Mouse (Mus musculus) ovary, postnatal 36 days (tissue): ENCODE results near the gene Bmp2k.

ENCODE experiments used
- DNase-seq: peaks from one replicate; pipeline ENCODE4 v3.0.0; 2022; ENCODE audit warnings: low spot score, mixed read lengths

Bmp2k gene

GRCm38 (mm10) chr5:96972474-96973130 lies 24.9 kb upstream of the Bmp2k start:
- no peak for DNase-seq

DNA sequence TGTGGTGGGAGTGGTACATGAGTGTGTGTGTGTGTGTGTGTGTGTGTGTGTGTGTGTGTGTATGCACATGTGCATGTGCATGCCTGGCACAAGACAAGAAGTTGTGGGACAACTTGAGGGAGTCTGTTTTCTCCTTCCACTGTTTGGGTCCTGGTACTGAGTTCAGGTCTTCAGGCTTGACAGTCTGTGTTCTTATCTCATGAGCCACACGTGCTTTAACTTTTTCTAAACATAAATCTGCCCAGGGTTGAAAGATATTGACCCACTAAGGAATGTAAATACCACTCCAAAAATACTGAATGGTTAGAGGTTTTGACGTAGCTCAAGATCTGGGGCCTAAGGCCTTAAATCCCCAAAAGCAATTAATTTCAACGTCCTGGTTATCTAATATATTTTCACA lies 23.8 kb upstream of the Bmp2k start:
- no peak for DNase-seq

- no peak for DNase-seq
These were observed 22.8 kb upstream of the Bmp2k start for GRCm38 (mm10) chr5:96974661-96975060.

DNA sequence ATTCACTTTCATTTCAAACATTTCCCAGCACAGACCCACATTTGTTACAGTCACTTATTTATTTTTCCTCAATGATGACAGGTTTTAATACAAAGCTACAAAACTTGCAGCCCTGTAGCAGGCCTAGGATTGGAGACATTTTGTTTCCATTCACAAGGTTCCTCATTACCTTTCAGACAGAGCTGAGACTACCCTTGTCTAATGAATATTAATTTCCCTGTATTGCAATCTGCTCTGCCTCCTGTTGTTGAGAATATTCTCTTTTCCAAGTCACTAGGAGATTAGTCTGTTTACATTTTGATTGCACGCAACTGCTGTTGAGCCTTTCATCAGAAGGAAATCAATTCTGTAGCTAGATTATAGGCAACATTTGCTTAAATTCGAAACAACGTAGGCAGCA lies 22.4 kb upstream of the Bmp2k start:
- DNase-seq, result no peak

- DNase-seq, result no peak
These were observed 21.3 kb upstream of the Bmp2k start for GRCm38 (mm10) chr5:96976150-96976549.

GRCm38 (mm10) chr5:96979296-96980007 lies 18.0 kb upstream of the Bmp2k start:
- no peak for DNase-seq

DNA sequence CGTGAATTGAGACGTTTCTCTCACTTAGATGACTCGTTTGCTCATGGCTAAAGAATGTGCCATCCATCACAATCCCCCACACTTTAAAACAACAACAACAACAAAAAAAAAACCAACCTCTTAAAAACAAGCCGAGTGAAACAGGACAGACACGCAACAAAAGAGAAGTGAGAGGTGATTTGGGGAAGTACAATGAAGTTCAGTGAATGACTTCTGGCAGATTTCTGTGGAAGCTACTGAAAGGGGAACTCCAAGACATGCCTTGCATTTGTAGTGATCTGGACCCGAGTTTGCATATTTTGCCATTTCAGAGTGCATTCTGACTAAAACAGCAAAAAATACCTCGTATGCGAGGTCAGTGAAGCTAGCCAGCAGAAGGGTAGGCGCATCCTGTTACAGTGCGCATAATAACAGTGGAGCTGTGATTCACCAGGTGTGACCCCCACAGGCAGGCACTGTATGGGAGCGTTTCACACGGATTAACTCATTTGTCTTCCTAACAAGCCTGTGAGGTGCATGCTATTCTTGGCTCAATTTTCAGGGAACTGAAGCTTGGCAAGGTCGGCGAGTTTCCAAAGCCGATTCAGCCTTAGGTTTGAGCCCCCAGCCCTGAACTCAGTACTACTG lies 17.4 kb upstream of the Bmp2k start:
- DNase-seq, result no peak

DNA sequence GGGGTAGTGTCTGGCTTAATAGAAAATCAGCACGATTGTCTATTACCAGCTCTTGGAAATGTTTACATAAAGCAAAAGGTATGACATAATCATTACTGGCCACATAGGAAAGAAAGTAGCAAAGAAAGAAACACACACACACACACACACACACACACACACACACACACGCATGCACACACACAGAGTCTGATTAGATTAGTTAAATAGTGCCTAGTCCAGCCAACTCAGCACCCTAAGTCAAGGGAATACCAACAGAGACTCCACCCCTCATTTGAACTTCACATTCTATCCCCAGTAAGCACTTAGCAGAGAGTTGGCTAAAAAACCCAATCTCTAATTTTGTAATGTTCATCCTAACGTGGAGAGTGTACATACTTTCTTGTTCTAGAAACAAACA lies 15.5 kb upstream of the Bmp2k start:
- no peak for DNase-seq

DNA sequence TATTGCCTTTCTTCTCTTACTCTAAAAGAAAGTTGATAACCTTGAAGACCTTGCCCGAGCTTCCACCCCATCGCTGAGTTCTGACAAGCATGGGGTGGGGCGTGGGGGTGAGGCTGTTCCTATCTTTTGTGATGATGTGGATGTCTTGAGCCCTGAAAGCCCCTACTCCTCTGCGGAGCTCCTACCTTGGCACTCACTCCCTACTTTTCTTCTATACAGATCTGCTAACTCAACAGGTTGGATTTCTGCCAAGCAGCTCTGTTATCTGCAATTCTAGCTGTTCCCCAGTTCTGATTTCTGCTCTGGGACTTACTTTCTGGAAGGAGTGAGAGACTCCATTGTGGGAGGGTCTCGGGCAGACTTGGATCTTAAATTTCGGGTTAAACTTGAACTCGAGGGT lies 14.3 kb upstream of the Bmp2k start:
- DNase-seq, result no peak

GRCm38 (mm10) chr5:96986850-96987249 lies 10.6 kb upstream of the Bmp2k start:
- DNase-seq, result no peak

DNA sequence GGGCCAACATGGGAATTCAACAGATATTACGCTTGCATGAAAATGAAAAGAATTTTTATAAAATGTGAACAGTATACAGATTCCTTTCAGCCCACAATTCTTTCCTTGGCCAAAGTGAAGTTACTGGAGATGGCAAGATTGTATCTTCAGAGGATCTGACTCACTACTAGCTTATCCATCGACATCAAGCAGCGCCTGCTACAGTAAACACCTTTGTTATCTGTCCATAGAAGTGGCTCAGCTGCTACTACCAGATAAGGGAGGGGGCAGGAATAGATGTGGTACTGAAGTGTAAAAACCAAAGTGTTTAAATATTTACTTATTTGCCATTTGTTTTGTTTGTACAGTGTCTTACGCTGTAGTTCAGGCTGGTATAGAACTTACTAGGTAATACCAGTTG lies 8.6 kb upstream of the Bmp2k start:
- DNase-seq, result no peak

DNA sequence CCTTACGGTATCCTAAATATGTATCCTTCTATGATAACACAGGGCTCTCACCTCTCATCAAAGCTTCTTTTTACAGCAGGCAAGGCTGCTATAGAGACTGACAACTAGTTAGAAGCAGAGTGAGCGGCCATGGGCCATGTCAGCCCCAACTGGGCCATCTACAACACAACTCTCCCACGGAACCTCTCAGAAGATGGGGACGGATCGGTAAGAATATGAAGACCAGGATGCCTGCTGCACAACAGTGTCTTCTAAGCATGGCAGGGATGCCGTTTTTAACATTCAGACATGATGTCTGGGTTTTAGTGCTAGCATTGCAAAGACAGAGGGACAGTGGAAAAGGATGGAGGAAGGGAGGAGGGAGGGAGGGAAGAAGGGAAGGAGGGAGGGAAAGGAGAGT lies 6.3 kb upstream of the Bmp2k start:
- DNase-seq, result no peak

DNA sequence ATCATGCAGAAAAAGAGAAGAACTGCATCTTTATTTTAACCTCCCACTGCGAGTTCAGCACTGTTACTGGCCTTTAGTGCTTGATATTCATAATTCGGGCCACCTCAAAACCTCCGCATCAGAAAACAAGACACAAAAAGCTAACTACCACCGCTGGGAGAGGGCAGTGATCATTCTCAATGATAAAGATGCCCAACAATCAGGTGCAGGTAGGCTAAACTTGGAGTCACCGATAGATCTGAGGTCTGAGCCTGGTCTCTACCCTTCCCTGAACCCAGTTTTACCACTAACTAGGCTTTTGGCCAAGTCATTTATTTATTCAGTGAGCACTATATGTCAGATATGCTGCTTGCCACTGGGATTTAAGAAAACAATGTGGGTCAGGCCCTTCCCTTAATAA lies 4.8 kb upstream of the Bmp2k start:
- no peak for DNase-seq

DNA sequence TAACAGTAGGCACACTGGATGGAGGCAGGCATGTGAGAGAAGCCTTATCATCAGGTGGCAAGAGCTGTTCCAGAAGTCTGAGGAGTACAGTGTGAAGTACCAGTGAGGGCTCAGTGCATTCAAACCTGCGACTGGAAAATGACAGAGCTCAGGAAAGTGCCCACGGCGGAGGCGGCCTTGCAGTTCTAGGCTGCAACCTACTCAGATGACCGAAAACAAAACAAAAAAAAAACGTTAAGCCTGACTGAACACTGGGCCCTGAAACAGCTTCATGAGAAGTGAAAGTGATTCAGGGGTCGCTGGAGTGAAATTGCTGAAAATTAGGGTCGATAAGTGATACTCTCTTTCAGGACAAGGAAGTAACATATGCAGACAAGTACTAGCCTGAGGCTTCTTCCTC lies 4.4 kb upstream of the Bmp2k start:
- no peak for DNase-seq

GRCm38 (mm10) chr5:96995791-96996190 lies 1.7 kb upstream of the Bmp2k start:
- DNase-seq, result no peak

GRCm38 (mm10) chr5:96996401-96997309 lies 834 bp upstream of the Bmp2k start:
- peak; percentile 55 for DNase-seq

GRCm38 (mm10) chr5:96997802-96998565 lies 495 bp downstream of the Bmp2k start:
- DNase-seq, result no peak

DNA sequence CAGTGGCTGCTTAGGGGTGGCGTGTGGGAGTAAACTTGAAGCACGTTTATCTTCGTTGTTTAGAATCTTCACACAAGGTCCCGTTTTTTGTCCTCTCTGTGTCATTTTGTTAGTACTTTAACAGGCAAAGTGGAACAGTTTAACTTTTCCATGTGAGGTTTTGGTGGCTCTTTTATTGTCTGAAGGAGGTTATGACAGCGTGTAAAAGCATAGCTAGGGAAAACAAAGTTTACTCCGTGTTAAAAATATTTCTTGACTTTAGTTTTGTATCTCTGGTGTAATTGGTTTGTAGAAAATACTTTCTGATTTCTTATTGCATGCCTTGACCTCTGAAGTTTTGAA lies 1.0 kb downstream of the Bmp2k start:
- no peak for DNase-seq

DNA sequence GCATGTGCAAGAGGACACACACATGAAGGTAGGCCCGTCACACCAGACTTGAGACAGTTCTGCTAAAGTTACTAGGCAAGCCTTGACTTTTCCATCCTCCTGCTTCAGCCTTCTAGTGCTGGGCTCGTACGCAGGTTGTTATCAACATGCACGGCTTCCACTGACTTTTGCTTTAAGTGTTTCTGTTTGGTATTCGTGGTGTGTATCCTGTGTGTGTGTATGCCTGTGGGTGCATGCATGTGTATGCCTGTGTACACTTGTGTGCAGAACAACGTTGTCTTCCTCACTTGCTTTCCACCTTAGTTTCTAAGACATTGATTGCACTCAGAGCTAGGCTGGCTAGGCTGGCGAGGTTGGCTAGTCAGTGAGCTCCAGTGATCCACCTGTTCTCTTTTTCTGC lies 2.1 kb downstream of the Bmp2k start:
- no peak for DNase-seq

DNA sequence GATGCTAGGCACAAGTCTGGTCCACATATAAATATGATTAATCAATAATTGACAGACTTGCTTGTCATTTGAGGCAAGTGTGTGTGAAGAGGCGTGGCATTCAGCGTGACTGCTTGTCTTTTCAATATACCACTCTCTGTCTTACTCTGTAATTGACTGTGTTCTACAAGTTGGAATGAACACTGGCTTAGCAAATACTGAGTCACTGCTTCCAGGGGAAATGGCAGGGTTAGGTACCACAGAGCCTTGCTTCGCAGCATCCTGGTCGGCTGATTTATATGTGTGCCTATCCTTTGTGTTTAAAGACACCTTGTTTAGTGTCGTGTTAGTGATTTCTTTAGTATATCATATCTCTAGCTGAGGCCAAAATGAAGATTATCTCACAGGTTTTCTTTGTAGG lies 3.0 kb downstream of the Bmp2k start:
- DNase-seq, result no peak

GRCm38 (mm10) chr5:97001153-97001552 lies 3.7 kb downstream of the Bmp2k start:
- DNase-seq, result no peak

DNA sequence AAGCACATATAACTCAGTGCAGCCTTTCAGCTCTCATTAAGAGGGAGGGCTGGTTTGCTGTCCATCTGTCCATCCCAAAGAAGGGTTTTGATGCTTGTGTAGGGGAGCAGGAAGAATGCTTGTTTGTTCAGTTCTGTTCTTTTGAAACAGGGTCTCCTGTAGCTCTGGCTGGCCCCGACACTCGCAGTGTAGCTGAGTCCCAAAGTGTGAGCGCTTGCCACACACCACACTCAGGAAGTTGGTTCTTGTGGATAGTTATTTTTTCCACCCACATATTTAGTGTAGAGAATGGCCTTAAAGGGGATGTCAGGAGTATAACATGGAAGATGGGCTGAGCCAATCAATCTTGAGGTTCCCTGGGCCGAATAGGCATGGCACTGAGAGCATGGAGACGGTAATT lies 4.1 kb downstream of the Bmp2k start:
- DNase-seq, result no peak
